Mouse (Mus musculus): ENCODE data around the gene Slc38a3. TPM values are rescaled to one million over a fixed set of nuclear protein-coding genes. Genes with fewer than 3 reads are reported as not detected.

Slc38a3 gene
- polyA plus RNA-seq, 1 experiment from 2014 or later = 5.3 TPM

- WGBS = 71% methylated on average over 9 of the region's 9 CpGs
- H3K4me2 ChIP-seq (replicated peaks) = peak overlapping the region; percentile 100
- ATAC-seq (ENCODE audit: low FRiP score, low read depth) = no peak
Observed at GRCm38 (mm10) chr9:107631311-107631826, 38.0 kb downstream of the Slc38a3 start.

GRCm38 (mm10) chr9:107630576-107630975, 38.8 kb downstream of the Slc38a3 start:
- peak overlapping the region; percentile 16 for H3K4me3 ChIP-seq
- no peaks in the 10 kb centered on the region for H3K27me3 ChIP-seq
- no peak for ATAC-seq (ENCODE audit: low FRiP score, low read depth)
- 10% methylated on average over 4 of the region's 4 CpGs for WGBS
- peak overlapping the region; percentile 92 for H3K27ac ChIP-seq
- peaks cover 31% of the 10 kb centered on the region for H3K36me3 ChIP-seq
- H3K9me3 ChIP-seq = no peaks in the 10 kb centered on the region
- peak overlapping the region; percentile 59 for H3K9ac ChIP-seq
- peaks cover 81% of the 10 kb centered on the region for H3K4me1 ChIP-seq
- H3K4me2 ChIP-seq (replicated peaks) = peak overlapping the region; percentile 100

More at GRCm38 (mm10) chr9:107631311-107631826, 38.0 kb downstream of the Slc38a3 start:
- peaks cover 80% of the 10 kb centered on the region for H3K4me1 ChIP-seq
- peak overlapping the region; percentile 93; the same call in 1 of the 2 replicates for H3K9ac ChIP-seq
- no peaks in the 10 kb centered on the region for H3K9me3 ChIP-seq
- no peaks in the 10 kb centered on the region for H3K27me3 ChIP-seq
- H3K27ac ChIP-seq = peak overlapping the region; percentile 92; the same call in 1 of the 2 replicates
- H3K4me3 ChIP-seq = peak overlapping the region; percentile 92; the same call in 1 of the 2 replicates
- peaks cover 30% of the 10 kb centered on the region; the same call in 1 of the 2 replicates for H3K36me3 ChIP-seq

- peak overlapping the region; percentile 59 for H3K9ac ChIP-seq
- peak overlapping the region; percentile 100 for H3K4me2 ChIP-seq (replicated peaks)
- peaks cover 37% of the 10 kb centered on the region for H3K36me3 ChIP-seq
- peak overlapping the region; percentile 92 for H3K27ac ChIP-seq
- no peaks in the 10 kb centered on the region for H3K9me3 ChIP-seq
- no peaks in the 10 kb centered on the region for H3K27me3 ChIP-seq
- H3K4me3 ChIP-seq = peak overlapping the region; percentile 16
- no peak for ATAC-seq (ENCODE audit: low FRiP score, low read depth)
- H3K4me1 ChIP-seq = peaks cover 81% of the 10 kb centered on the region
- WGBS = 13% methylated on average over 14 of the region's 14 CpGs
Observed at GRCm38 (mm10) chr9:107629901-107630425, 39.4 kb downstream of the Slc38a3 start.

- peaks cover 43% of the 10 kb centered on the region for H3K36me3 ChIP-seq
- 30% methylated on average over 4 of the region's 4 CpGs for WGBS
- peak overlapping the region; percentile 35; the same call in 1 of the 2 replicates for H3K9ac ChIP-seq
- no peak overlapping the region for H3K4me3 ChIP-seq
- ATAC-seq (ENCODE audit: low FRiP score, low read depth) = no peak
- no peaks in the 10 kb centered on the region for H3K27me3 ChIP-seq
- no peaks in the 10 kb centered on the region for H3K9me3 ChIP-seq
- H3K27ac ChIP-seq = peak overlapping the region; percentile 55; the same call in 1 of the 2 replicates
- peaks cover 81% of the 10 kb centered on the region for H3K4me1 ChIP-seq
- H3K4me2 ChIP-seq (replicated peaks) = peak overlapping the region; percentile 100
Observed at GRCm38 (mm10) chr9:107629411-107629730, 40.0 kb downstream of the Slc38a3 start.

GRCm38 (mm10) chr9:107628721-107629410, 40.5 kb downstream of the Slc38a3 start:
- H3K9me3 ChIP-seq = no peaks in the 10 kb centered on the region
- H3K27ac ChIP-seq = peak overlapping the region; percentile 93; the same call in 1 of the 2 replicates
- no peak for ATAC-seq (ENCODE audit: low FRiP score, low read depth)
- H3K4me1 ChIP-seq = peaks cover 76% of the 10 kb centered on the region
- peak overlapping the region; percentile 100 for H3K4me2 ChIP-seq (replicated peaks)
- 50% methylated on average over 15 of the region's 15 CpGs for WGBS
- H3K9ac ChIP-seq = peak overlapping the region; percentile 35; the same call in 1 of the 2 replicates
- H3K36me3 ChIP-seq = peaks cover 48% of the 10 kb centered on the region
- no peak overlapping the region for H3K4me3 ChIP-seq
- no peaks in the 10 kb centered on the region for H3K27me3 ChIP-seq

- peaks cover 72% of the 10 kb centered on the region for H3K4me1 ChIP-seq
- H3K27ac ChIP-seq = peak overlapping the region; percentile 93
- WGBS = 43% methylated on average over 20 of the region's 20 CpGs
- peak overlapping the region; percentile 46 for H3K9ac ChIP-seq
- H3K9me3 ChIP-seq = no peaks in the 10 kb centered on the region
- peaks cover 61% of the 10 kb centered on the region for H3K36me3 ChIP-seq
- no peak overlapping the region for H3K4me3 ChIP-seq
- H3K27me3 ChIP-seq = no peaks in the 10 kb centered on the region
- peak overlapping the region; percentile 100 for H3K4me2 ChIP-seq (replicated peaks)
- no peak for ATAC-seq (ENCODE audit: low FRiP score, low read depth)
Observed at GRCm38 (mm10) chr9:107627387-107628255, 41.7 kb downstream of the Slc38a3 start.

- peaks cover 63% of the 10 kb centered on the region for H3K36me3 ChIP-seq
- H3K27me3 ChIP-seq = no peaks in the 10 kb centered on the region
- H3K9ac ChIP-seq = peak overlapping the region; percentile 46
- H3K9me3 ChIP-seq = no peaks in the 10 kb centered on the region
- WGBS = 0% methylated on average over 2 of the region's 2 CpGs
- peak; percentile 76 for ATAC-seq (ENCODE audit: low FRiP score, low read depth)
- peak overlapping the region; percentile 100 for H3K4me2 ChIP-seq (replicated peaks)
- H3K4me3 ChIP-seq = peak overlapping the region; percentile 2; the same call in 1 of the 2 replicates
- H3K4me1 ChIP-seq = peaks cover 64% of the 10 kb centered on the region
- peak overlapping the region; percentile 93 for H3K27ac ChIP-seq
Observed at GRCm38 (mm10) chr9:107626844-107627277, 42.5 kb downstream of the Slc38a3 start.

GRCm38 (mm10) chr9:107626158-107626843, 43.0 kb downstream of the Slc38a3 start:
- Histone ChIP-seq H3K4me2 (replicated peaks) (peak overlapping the region; percentile 100), H3K9me3 (no peaks in the 10 kb centered on the region), H3K9ac (peak overlapping the region; percentile 46), H3K27me3 (no peaks in the 10 kb centered on the region), H3K4me3 (peak overlapping the region; percentile 2; the same call in 1 of the 2 replicates), H3K4me1 (peaks cover 59% of the 10 kb centered on the region), H3K36me3 (peaks cover 58% of the 10 kb centered on the region), H3K27ac (peak overlapping the region; percentile 93)
- no peak; the same call in 1 of the 2 replicates for ATAC-seq (ENCODE audit: low FRiP score, low read depth)
- 43% methylated on average over 14 of the region's 15 CpGs for WGBS

GRCm38 (mm10) chr9:107625351-107626128, 43.8 kb downstream of the Slc38a3 start:
- H3K4me1 ChIP-seq = peaks cover 51% of the 10 kb centered on the region
- no peak overlapping the region for H3K4me3 ChIP-seq
- no peak overlapping the region for H3K4me2 ChIP-seq (replicated peaks)
- no peak for ATAC-seq (ENCODE audit: low FRiP score, low read depth)
- no peak overlapping the region; the same call in 1 of the 2 replicates for H3K27ac ChIP-seq
- no peaks in the 10 kb centered on the region for H3K27me3 ChIP-seq
- H3K9me3 ChIP-seq = no peaks in the 10 kb centered on the region
- peak overlapping the region; percentile 35; the same call in 1 of the 2 replicates for H3K9ac ChIP-seq
- H3K36me3 ChIP-seq = peaks cover 58% of the 10 kb centered on the region
- WGBS = 90% methylated on average over 12 of the region's 12 CpGs

- H3K9ac ChIP-seq = peak overlapping the region; percentile 35; the same call in 1 of the 2 replicates
- H3K27me3 ChIP-seq = no peaks in the 10 kb centered on the region
- H3K4me1 ChIP-seq = peaks cover 45% of the 10 kb centered on the region
- no peak overlapping the region for H3K4me3 ChIP-seq
- H3K4me2 ChIP-seq (replicated peaks) = no peak overlapping the region
- peaks cover 64% of the 10 kb centered on the region for H3K36me3 ChIP-seq
- no peak for ATAC-seq (ENCODE audit: low FRiP score, low read depth)
- WGBS = 92% methylated on average over 3 of the region's 3 CpGs
- H3K27ac ChIP-seq = no peak overlapping the region
- H3K9me3 ChIP-seq = no peaks in the 10 kb centered on the region
Observed at GRCm38 (mm10) chr9:107624951-107625350, 44.4 kb downstream of the Slc38a3 start.
